Mouse (Mus musculus): ENCODE results near the gene Fut7. TPM values are rescaled to one million over a fixed set of nuclear protein-coding genes. Genes with fewer than 3 reads are reported as not detected.

Gene Fut7
- total and polyA plus RNA-seq, 3 experiments: 0.08 to 0.21 TPM; not detected in 1

DNA sequence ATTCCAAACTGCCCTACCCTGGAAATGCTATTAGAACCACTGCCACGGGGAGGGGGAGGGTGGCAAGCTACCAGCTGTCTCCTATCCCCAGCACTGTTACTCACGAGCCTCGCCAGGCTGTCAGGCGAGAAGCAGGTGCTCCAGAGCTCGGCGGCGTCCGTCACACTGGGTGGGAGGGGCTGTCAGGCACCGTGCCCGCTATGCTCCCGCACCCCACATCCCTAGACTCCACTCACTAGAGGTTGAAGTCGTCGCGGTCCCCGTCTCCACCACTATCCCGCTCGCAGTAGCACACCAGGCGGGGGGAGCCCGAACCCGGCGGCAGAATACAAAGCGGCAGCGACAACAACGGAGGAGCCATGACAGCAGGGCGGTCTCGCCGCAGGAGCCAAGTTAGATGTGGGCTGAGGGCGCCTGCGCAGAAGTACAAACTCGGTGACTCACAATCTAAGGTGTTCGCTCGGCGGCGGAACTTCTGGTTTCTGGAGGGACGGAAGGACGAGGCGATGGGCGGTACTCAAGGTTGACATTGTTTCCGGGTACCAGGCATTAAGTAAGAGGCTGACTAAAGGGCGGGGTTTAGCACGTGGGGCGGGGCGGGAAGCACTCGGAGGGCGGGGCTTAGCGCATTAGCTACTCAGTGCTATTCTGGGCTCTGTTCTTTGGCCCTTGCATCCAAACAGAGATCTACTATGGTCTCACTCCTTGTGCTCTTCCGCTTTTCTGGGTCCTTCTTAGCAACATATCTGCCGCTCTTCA, 37.7 kb downstream of the Fut7 start, which contains the start of gene Paxx:
TSS of gene Paxx (minus strand) at position 544 of the 759 bp plus-strand sequence.
- peaks cover 8% of the 10 kb centered on the region; the same call in 1 of the 2 replicates for H3K79me2 ChIP-seq (ENCODE audit: control insufficient read depth, insufficient read depth, low read length, poor library complexity)
- no peaks in the 10 kb centered on the region for H3K9me3 ChIP-seq (replicated peaks; ENCODE audit: insufficient read depth, low read length)
- H3K9ac ChIP-seq (ENCODE audit: control insufficient read depth, low read depth, low read length, poor library complexity, severe bottlenecking): peak within 1 kb of the TSS; percentile 79
- H3K4me3 ChIP-seq (ENCODE audit: control insufficient read depth in 1 of 2, insufficient read depth in 1 of 2, low read depth in 2 of 2, low read length in 2 of 2): peak within 1 kb of the TSS; percentile 77 to 84
- no peaks in the 10 kb centered on the region for H3K36me3 ChIP-seq (ENCODE audit: control insufficient read depth in 1 of 2, insufficient read depth in 2 of 2, low read length in 2 of 2)
- no peaks in the 10 kb centered on the region for H3K27me3 ChIP-seq (ENCODE audit: control insufficient read depth in 1 of 2, insufficient read depth in 2 of 2, low read length in 2 of 2)
- DNase-seq (ENCODE audit: low read depth, low spot score): peak; percentile 100
- H3K4me1 ChIP-seq (ENCODE audit: control insufficient read depth in 1 of 2, insufficient read depth in 2 of 2, low read length in 2 of 2): peaks cover 4 to 11% of the 10 kb centered on the region in 2 experiments; a peak in 3 of 4 replicates
- H3K27ac ChIP-seq (ENCODE audit: control insufficient read depth, low read depth, low read length): peak within 1 kb of the TSS; percentile 83
- TF ChIP-seq MYC (IDR thresholded peaks at IDR 0.05; ENCODE audit: low read depth, low read length) (peak; percentile 48; the same call in 1 of the 2 replicates), TAL1 (IDR thresholded peaks at IDR 0.05; ENCODE audit: low read length) (no peak), HCFC1 (IDR thresholded peaks at IDR 0.05; ENCODE audit: low read depth, low read length) (peak; percentile 82), NRF1 (IDR thresholded peaks at IDR 0.05; ENCODE audit: insufficient read depth, low read depth, low read length, poor library complexity, severe bottlenecking) (peak; percentile 77), KAT2A (conservative IDR thresholded peaks at IDR 0.05; ENCODE audit: low read depth, low read length) (no peak), RCOR1 (IDR thresholded peaks at IDR 0.05; ENCODE audit: low read depth, low read length) (no peak), GABPA (IDR thresholded peaks at IDR 0.05; ENCODE audit: low read depth, low read length) (no peak), POLR2A (IDR thresholded peaks at IDR 0.05; ENCODE audit: control insufficient read depth in 1 of 2, insufficient read depth in 1 of 2, low read depth in 1 of 2, low read length in 2 of 2, poor library complexity in 1 of 2) (peak; percentile 87 to 89), TBP (IDR thresholded peaks at IDR 0.05; ENCODE audit: low read depth, low read length) (peak; percentile 91), E2F4 (IDR thresholded peaks at IDR 0.05; ENCODE audit: borderline replicate concordance, low read depth, low read length) (no peak), CHD2 (IDR thresholded peaks at IDR 0.05; ENCODE audit: low read length) (no peak), RAD21 (IDR thresholded peaks at IDR 0.05; ENCODE audit: low read depth, low read length) (no peak), ETS1 (IDR thresholded peaks at IDR 0.05; ENCODE audit: low read depth, low read length) (peak; percentile 50; the same call in 1 of the 2 replicates), EP300 (IDR thresholded peaks at IDR 0.05; ENCODE audit: low read depth in 1 of 2, low read length in 2 of 2) (no peak), ZMIZ1 (IDR thresholded peaks at IDR 0.05; ENCODE audit: low read depth, low read length) (peak; percentile 85), BHLHE40 (IDR thresholded peaks at IDR 0.05; ENCODE audit: borderline replicate concordance, low read depth, low read length) (peak; percentile 23; the same call in 1 of the 2 replicates), USF1 (IDR thresholded peaks at IDR 0.05; ENCODE audit: low read depth, low read length) (peak; percentile 73; the same call in 1 of the 2 replicates), MAZ (IDR thresholded peaks at IDR 0.05; ENCODE audit: low read depth, low read length) (0 out of 2 replicates have a peak, but pooled peaks have one; percentile 40), MAFK (IDR thresholded peaks at IDR 0.05; ENCODE audit: borderline replicate concordance, low read depth, low read length) (no peak), MAX (IDR thresholded peaks at IDR 0.05; ENCODE audit: low read length) (peak; percentile 74), MYB (IDR thresholded peaks at IDR 0.05; ENCODE audit: low read depth, low read length) (no peak), MEF2A (IDR thresholded peaks at IDR 0.05; ENCODE audit: extremely low read depth, insufficient replicate concordance, low read depth, low read length, poor library complexity, severe bottlenecking) (peak; percentile 64; the same call in 1 of the 2 replicates), ZNF384 (IDR thresholded peaks at IDR 0.05; ENCODE audit: low read depth, low read length) (no peak), ELF1 (IDR thresholded peaks at IDR 0.05; ENCODE audit: low read depth, low read length) (peak; percentile 85), TCF12 (IDR thresholded peaks at IDR 0.05; ENCODE audit: low read depth, low read length) (no peak; the same call in 1 of the 2 replicates), USF2 (IDR thresholded peaks at IDR 0.05; ENCODE audit: borderline replicate concordance in 1 of 2, insufficient read depth in 1 of 2, low read depth in 1 of 2, low read length in 2 of 2) (no peak), UBTF (IDR thresholded peaks at IDR 0.05; ENCODE audit: borderline replicate concordance, insufficient read depth, low read depth, low read length) (no peak), ZC3H11A (IDR thresholded peaks at IDR 0.05; ENCODE audit: low read depth, low read length) (no peak), MXI1 (IDR thresholded peaks at IDR 0.05; ENCODE audit: low read depth, low read length) (peak; percentile 75), ZKSCAN1 (IDR thresholded peaks at IDR 0.05; ENCODE audit: low read depth, low read length) (no peak), POLR2AphosphoS5 (IDR thresholded peaks at IDR 0.05; ENCODE audit: borderline replicate concordance, low read depth, low read length) (no peak), JUND (IDR thresholded peaks at IDR 0.05; ENCODE audit: low read depth, low read length) (no peak), POLR2AphosphoS2 (IDR thresholded peaks at IDR 0.05; ENCODE audit: low read length) (peak; percentile 79), SIN3A (IDR thresholded peaks at IDR 0.05; ENCODE audit: low read length) (peak; percentile 76), CTCF (IDR thresholded peaks at IDR 0.05 in 2 of 3, conservative IDR thresholded peaks at IDR 0.05 in 1 of 3; ENCODE audit: control insufficient read depth in 1 of 3, insufficient read depth in 1 of 3, low read depth in 2 of 3, low read length in 3 of 3, poor library complexity in 1 of 3, severe bottlenecking in 1 of 3) (no peak)
